Mouse (Mus musculus): ENCODE results near the gene Ncoa5. TPM values are rescaled to one million over a fixed set of nuclear protein-coding genes. Genes with fewer than 3 reads are reported as not detected.

The Ncoa5 gene
- 49.5 and 49.9 TPM in 2 replicates for polyA plus RNA-seq (2015; fragmentation: Nextera tagmentation; extraction: Ambion mirVana)

DNA sequence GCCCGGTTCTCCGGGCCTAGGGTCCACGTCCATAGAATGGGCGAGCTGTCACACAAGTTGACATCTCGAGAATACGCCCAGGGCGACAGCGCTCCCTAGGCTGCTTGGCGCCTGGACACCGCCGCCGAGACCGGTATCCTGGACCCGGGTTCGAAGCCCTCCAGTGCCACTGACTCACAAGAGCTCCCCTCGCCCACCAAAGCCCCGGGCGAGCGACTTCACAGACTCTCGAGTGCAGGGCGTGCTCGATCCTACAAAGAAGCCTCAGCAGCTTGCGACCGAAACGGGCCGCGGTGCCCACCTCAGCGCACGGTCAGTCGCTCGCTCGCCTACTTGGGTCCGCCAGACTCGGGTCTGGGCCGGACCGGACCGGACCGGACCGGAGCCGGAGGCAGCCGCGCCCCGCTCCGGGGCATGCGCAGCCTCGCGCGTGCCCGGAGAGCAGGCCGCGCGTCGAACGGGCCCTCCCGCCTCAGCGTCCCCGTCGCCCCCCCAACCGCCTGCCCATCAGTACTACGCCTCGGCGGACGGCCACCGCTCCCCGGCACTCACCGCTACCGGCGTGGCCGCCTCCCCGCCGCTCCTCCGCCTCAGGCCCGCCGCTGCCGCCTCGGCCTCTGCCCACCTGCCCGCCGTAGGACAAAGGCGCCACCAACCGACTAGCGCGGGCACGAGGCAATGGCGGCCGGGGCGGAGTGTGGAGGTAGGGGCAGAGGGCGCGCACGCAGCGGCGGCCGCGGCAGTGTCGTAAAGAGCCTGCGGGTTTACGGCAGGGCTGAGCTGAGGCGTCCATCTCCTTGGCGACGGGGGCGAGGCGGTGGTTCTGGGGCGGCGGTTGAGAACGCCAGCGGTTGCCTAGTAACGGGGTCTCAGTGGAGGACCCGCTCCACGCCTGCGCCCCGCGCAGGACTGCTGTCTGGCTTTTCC is at the start of gene Ncoa5:
Ncoa5 (minus strand) TSS at position 737 of the 927 bp plus-strand sequence.
- under 1% methylated on average over 108 of the region's 111 CpGs for WGBS
- H3K9me3 ChIP-seq (replicated peaks; ENCODE audit: control insufficient read depth, low read length): no peaks in the 10 kb centered on the region
- peak; percentile 98 for ATAC-seq (ENCODE audit: insufficient read depth, low FRiP score)
- H3K27me3 ChIP-seq (ENCODE audit: control insufficient read depth, insufficient read depth, low read length): no peaks in the 10 kb centered on the region
- peak within 1 kb of the TSS; percentile 72 for H3K27ac ChIP-seq (ENCODE audit: low read length)
- H3K4me2 ChIP-seq (ENCODE audit: low read depth, low read length): peak within 1 kb of the TSS; percentile 90
- H3K4me1 ChIP-seq (ENCODE audit: control insufficient read depth, insufficient read depth, low read length): peaks cover 17% of the 10 kb centered on the region
- peak within 1 kb of the TSS; percentile 97 for H3K4me3 ChIP-seq (replicated peaks; ENCODE audit: low read length)
- peak within 1 kb of the TSS; percentile 99 for H3K9ac ChIP-seq (ENCODE audit: low read length)
- H3K36me3 ChIP-seq (ENCODE audit: control insufficient read depth, insufficient read depth, low read length): no peaks in the 10 kb centered on the region

GRCm38 (mm10) chr2:165081257-165081656 is 46.6 kb upstream of the Ncoa5 start:
- Histone ChIP-seq H3K9me3 (replicated peaks; ENCODE audit: control insufficient read depth, low read length) (no peaks in the 10 kb centered on the region), H3K36me3 (ENCODE audit: control insufficient read depth, insufficient read depth, low read length) (no peaks in the 10 kb centered on the region), H3K9ac (ENCODE audit: low read length) (no peak overlapping the region), H3K27me3 (ENCODE audit: control insufficient read depth, insufficient read depth, low read length) (peaks cover 37% of the 10 kb centered on the region), H3K4me2 (ENCODE audit: low read depth, low read length) (no peak overlapping the region), H3K27ac (ENCODE audit: low read length) (no peak overlapping the region), H3K4me1 (ENCODE audit: control insufficient read depth, insufficient read depth, low read length) (no peaks in the 10 kb centered on the region), H3K4me3 (replicated peaks; ENCODE audit: low read length) (no peak overlapping the region)
- 22% methylated on average over 7 of the region's 7 CpGs for WGBS
- no peak for ATAC-seq (ENCODE audit: insufficient read depth, low FRiP score)

GRCm38 (mm10) chr2:165080657-165081056 is 46.0 kb upstream of the Ncoa5 start:
- H3K27me3 ChIP-seq (ENCODE audit: control insufficient read depth, insufficient read depth, low read length): peaks cover 43% of the 10 kb centered on the region
- H3K4me2 ChIP-seq (ENCODE audit: low read depth, low read length): no peak overlapping the region
- H3K9ac ChIP-seq (ENCODE audit: low read length): no peak overlapping the region
- H3K9me3 ChIP-seq (replicated peaks; ENCODE audit: control insufficient read depth, low read length): no peaks in the 10 kb centered on the region
- no peak overlapping the region for H3K4me3 ChIP-seq (replicated peaks; ENCODE audit: low read length)
- ATAC-seq (ENCODE audit: insufficient read depth, low FRiP score): no peak
- no peak overlapping the region for H3K27ac ChIP-seq (ENCODE audit: low read length)
- no peaks in the 10 kb centered on the region for H3K36me3 ChIP-seq (ENCODE audit: control insufficient read depth, insufficient read depth, low read length)
- 23% methylated on average over 9 of the region's 9 CpGs for WGBS
- H3K4me1 ChIP-seq (ENCODE audit: control insufficient read depth, insufficient read depth, low read length): no peaks in the 10 kb centered on the region

GRCm38 (mm10) chr2:165078605-165079004 is 43.9 kb upstream of the Ncoa5 start:
- Histone ChIP-seq H3K9me3 (replicated peaks; ENCODE audit: control insufficient read depth, low read length) (no peaks in the 10 kb centered on the region), H3K27me3 (ENCODE audit: control insufficient read depth, insufficient read depth, low read length) (peaks cover 57% of the 10 kb centered on the region)

DNA sequence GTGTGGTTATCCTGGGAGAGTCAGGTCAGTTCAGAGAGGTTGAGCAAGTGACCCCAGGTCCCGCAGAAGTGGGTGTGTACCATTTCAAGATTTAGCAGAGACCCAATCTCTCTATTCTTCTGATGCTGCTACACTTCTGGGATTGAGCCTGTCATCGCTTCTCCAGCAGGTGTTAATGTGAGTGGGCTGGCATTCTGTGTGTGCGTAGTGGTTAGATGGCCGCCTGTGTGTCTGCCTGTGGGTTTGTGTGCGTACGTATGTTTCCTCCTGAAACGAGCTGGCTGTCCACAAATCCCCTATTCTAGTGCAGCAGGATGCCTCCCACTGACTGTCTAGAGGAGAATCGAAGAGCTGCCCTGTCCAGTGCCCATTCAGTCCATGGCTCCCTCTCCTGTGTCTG is 43.4 kb upstream of the Ncoa5 start:
- H3K27me3 ChIP-seq (ENCODE audit: control insufficient read depth, insufficient read depth, low read length): peaks cover 60% of the 10 kb centered on the region
- WGBS: 56% methylated on average over 8 of the region's 8 CpGs
- H3K9me3 ChIP-seq (replicated peaks; ENCODE audit: control insufficient read depth, low read length): no peaks in the 10 kb centered on the region
- no peak for ATAC-seq (ENCODE audit: insufficient read depth, low FRiP score)
- no peak overlapping the region for H3K9ac ChIP-seq (ENCODE audit: low read length)
- H3K4me1 ChIP-seq (ENCODE audit: control insufficient read depth, insufficient read depth, low read length): no peaks in the 10 kb centered on the region
- H3K27ac ChIP-seq (ENCODE audit: low read length): no peak overlapping the region
- no peaks in the 10 kb centered on the region for H3K36me3 ChIP-seq (ENCODE audit: control insufficient read depth, insufficient read depth, low read length)
- H3K4me2 ChIP-seq (ENCODE audit: low read depth, low read length): no peak overlapping the region
- H3K4me3 ChIP-seq (replicated peaks; ENCODE audit: low read length): no peak overlapping the region

More at GRCm38 (mm10) chr2:165078605-165079004, 43.9 kb upstream of the Ncoa5 start:
- no peak overlapping the region for H3K4me3 ChIP-seq (replicated peaks; ENCODE audit: low read length)
- 18% methylated on average over 10 of the region's 10 CpGs for WGBS
- H3K4me1 ChIP-seq (ENCODE audit: control insufficient read depth, insufficient read depth, low read length): no peaks in the 10 kb centered on the region
- no peak for ATAC-seq (ENCODE audit: insufficient read depth, low FRiP score)
- no peak overlapping the region for H3K4me2 ChIP-seq (ENCODE audit: low read depth, low read length)
- no peak overlapping the region for H3K9ac ChIP-seq (ENCODE audit: low read length)
- H3K36me3 ChIP-seq (ENCODE audit: control insufficient read depth, insufficient read depth, low read length): no peaks in the 10 kb centered on the region
- no peak overlapping the region for H3K27ac ChIP-seq (ENCODE audit: low read length)

DNA sequence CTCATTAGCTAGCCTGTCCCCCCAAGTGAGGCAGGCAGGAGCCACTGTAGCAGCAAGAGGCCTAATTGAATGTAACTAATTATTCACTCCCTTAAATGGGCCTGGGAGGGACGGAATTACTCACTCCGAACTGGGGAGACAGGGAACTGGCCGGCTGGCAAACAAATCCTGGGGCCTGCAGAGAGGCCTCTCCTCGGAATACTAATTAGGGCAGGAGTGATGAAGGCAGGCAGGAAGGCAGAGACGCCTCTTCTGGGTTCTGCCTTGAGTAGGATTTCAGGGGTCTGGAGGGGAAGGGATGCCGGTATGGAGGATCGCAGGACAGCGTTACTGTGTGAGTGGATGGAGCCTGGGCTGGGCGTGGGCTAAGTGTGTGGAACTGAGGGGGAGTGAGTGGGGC is 42.4 kb upstream of the Ncoa5 start:
- H3K4me1 ChIP-seq (ENCODE audit: control insufficient read depth, insufficient read depth, low read length): no peaks in the 10 kb centered on the region
- no peak overlapping the region for H3K4me2 ChIP-seq (ENCODE audit: low read depth, low read length)
- ATAC-seq (ENCODE audit: insufficient read depth, low FRiP score): no peak
- H3K27me3 ChIP-seq (ENCODE audit: control insufficient read depth, insufficient read depth, low read length): peaks cover 60% of the 10 kb centered on the region
- H3K4me3 ChIP-seq (replicated peaks; ENCODE audit: low read length): no peak overlapping the region
- H3K9me3 ChIP-seq (replicated peaks; ENCODE audit: control insufficient read depth, low read length): no peaks in the 10 kb centered on the region
- WGBS: 10% methylated on average over 9 of the region's 9 CpGs
- H3K36me3 ChIP-seq (ENCODE audit: control insufficient read depth, insufficient read depth, low read length): no peaks in the 10 kb centered on the region
- no peak overlapping the region for H3K9ac ChIP-seq (ENCODE audit: low read length)
- no peak overlapping the region for H3K27ac ChIP-seq (ENCODE audit: low read length)

GRCm38 (mm10) chr2:165074937-165075336 is 40.3 kb upstream of the Ncoa5 start:
- WGBS: 29% methylated on average over 2 of the region's 2 CpGs

GRCm38 (mm10) chr2:165074081-165074884 is 39.6 kb upstream of the Ncoa5 start:
- Histone ChIP-seq H3K9ac (ENCODE audit: low read length) (no peak overlapping the region), H3K4me2 (ENCODE audit: low read depth, low read length) (no peak overlapping the region), H3K9me3 (replicated peaks; ENCODE audit: control insufficient read depth, low read length) (no peaks in the 10 kb centered on the region), H3K27me3 (ENCODE audit: control insufficient read depth, insufficient read depth, low read length) (peaks cover 51% of the 10 kb centered on the region), H3K4me3 (replicated peaks; ENCODE audit: low read length) (no peak overlapping the region), H3K36me3 (ENCODE audit: control insufficient read depth, insufficient read depth, low read length) (no peaks in the 10 kb centered on the region), H3K27ac (ENCODE audit: low read length) (no peak overlapping the region), H3K4me1 (ENCODE audit: control insufficient read depth, insufficient read depth, low read length) (no peaks in the 10 kb centered on the region)
- WGBS: 38% methylated on average over 11 of the region's 11 CpGs
- 0 out of 2 replicates have a peak, but pooled peaks have one; percentile 30 for ATAC-seq (ENCODE audit: insufficient read depth, low FRiP score)

More at GRCm38 (mm10) chr2:165074937-165075336, 40.3 kb upstream of the Ncoa5 start:
- ATAC-seq (ENCODE audit: insufficient read depth, low FRiP score): peak; percentile 39; the same call in 1 of the 2 replicates
- H3K4me2 ChIP-seq (ENCODE audit: low read depth, low read length): no peak overlapping the region
- no peak overlapping the region for H3K9ac ChIP-seq (ENCODE audit: low read length)
- no peaks in the 10 kb centered on the region for H3K36me3 ChIP-seq (ENCODE audit: control insufficient read depth, insufficient read depth, low read length)
- peaks cover 56% of the 10 kb centered on the region for H3K27me3 ChIP-seq (ENCODE audit: control insufficient read depth, insufficient read depth, low read length)
- H3K9me3 ChIP-seq (replicated peaks; ENCODE audit: control insufficient read depth, low read length): no peaks in the 10 kb centered on the region
- no peak overlapping the region for H3K27ac ChIP-seq (ENCODE audit: low read length)
- no peaks in the 10 kb centered on the region for H3K4me1 ChIP-seq (ENCODE audit: control insufficient read depth, insufficient read depth, low read length)
- H3K4me3 ChIP-seq (replicated peaks; ENCODE audit: low read length): no peak overlapping the region

DNA sequence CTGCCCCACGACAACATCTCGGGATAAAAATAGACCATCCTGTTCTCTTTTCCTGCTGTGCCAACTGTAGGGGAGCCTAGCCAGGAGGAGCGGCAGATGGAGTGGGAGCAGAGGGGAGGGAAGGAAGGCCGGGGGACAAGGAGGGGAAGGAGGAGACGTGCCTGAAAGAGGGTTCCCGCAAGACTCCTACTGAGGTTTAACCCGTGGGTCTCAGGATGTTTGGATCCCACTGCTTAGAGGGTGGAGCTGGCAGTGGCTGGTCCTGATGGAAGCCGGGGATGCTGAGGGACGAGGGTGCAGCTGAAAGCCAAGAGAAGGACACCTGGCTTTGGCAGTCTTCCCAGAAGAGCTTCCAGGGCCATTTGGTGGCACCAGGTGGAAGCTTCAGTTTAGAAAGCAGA is 38.7 kb upstream of the Ncoa5 start:
- H3K4me3 ChIP-seq (replicated peaks; ENCODE audit: low read length): no peak overlapping the region
- H3K9me3 ChIP-seq (replicated peaks; ENCODE audit: control insufficient read depth, low read length): no peaks in the 10 kb centered on the region
- H3K27ac ChIP-seq (ENCODE audit: low read length): no peak overlapping the region
- no peaks in the 10 kb centered on the region for H3K4me1 ChIP-seq (ENCODE audit: control insufficient read depth, insufficient read depth, low read length)
- 24% methylated on average over 9 of the region's 9 CpGs for WGBS
- H3K36me3 ChIP-seq (ENCODE audit: control insufficient read depth, insufficient read depth, low read length): no peaks in the 10 kb centered on the region
- no peak overlapping the region for H3K9ac ChIP-seq (ENCODE audit: low read length)
- peaks cover 45% of the 10 kb centered on the region for H3K27me3 ChIP-seq (ENCODE audit: control insufficient read depth, insufficient read depth, low read length)
- H3K4me2 ChIP-seq (ENCODE audit: low read depth, low read length): no peak overlapping the region
- ATAC-seq (ENCODE audit: insufficient read depth, low FRiP score): no peak

Data from stomach, embryonic 16.5 days (tissue).